Mouse (Mus musculus) 3134 (cell line): ENCODE measurements at regions not wholly inside any gene's neighbourhood (a gene's known extent, or its start where the extent isn't known, plus 50 kb on each side); places are given as distances from the start of the nearest gene placed in this dataset.

Source experiments
- DNase-seq: peaks from one replicate; pipeline ENCODE4 v3.0.0-alpha.2; 2011; ENCODE audit warnings: low spot score; ENCODE audit not compliant: insufficient read length; ENCODE audit errors: extremely low read depth

GRCm38 (mm10) chr10:71485063-71485762 is 137.7 kb downstream of the Ipmk start:
- DNase-seq, result no peak

GRCm38 (mm10) chr10:71489791-71490190 is 142.2 kb downstream of the Ipmk start:
- DNase-seq, result no peak

GRCm38 (mm10) chr10:71502096-71502495 is 154.5 kb downstream of the Ipmk start:
- DNase-seq, result no peak

- DNase-seq, result no peak
These were observed 156.7 kb downstream of the Ipmk start for GRCm38 (mm10) chr10:71504219-71504618.

- no peak for DNase-seq
These were observed 177.7 kb downstream of the Ipmk start for GRCm38 (mm10) chr10:71525290-71525689.

- DNase-seq, result no peak
These were observed 186.2 kb downstream of the Ipmk start for GRCm38 (mm10) chr10:71533759-71534158.

- no peak for DNase-seq
These were observed 197.9 kb downstream of the Ipmk start for GRCm38 (mm10) chr10:71545489-71545888.

- no peak for DNase-seq
These were observed 198.9 kb downstream of the Ipmk start for GRCm38 (mm10) chr10:71546507-71546906.

- no peak for DNase-seq
These were observed 236.2 kb downstream of the Ipmk start for GRCm38 (mm10) chr10:71583716-71584115.

- DNase-seq, result no peak
These were observed 251.0 kb downstream of the Ipmk start for GRCm38 (mm10) chr10:71598515-71598914.

GRCm38 (mm10) chr10:71613736-71614135 is 266.2 kb downstream of the Ipmk start:
- no peak for DNase-seq

GRCm38 (mm10) chr10:71617156-71617555 is 269.6 kb downstream of the Ipmk start:
- DNase-seq, result no peak

- DNase-seq, result no peak
These were observed 298.5 kb downstream of the Ipmk start for GRCm38 (mm10) chr10:71646071-71646470.

- no peak for DNase-seq
These were observed 310.0 kb downstream of the Ipmk start for GRCm38 (mm10) chr10:71657525-71657924.

GRCm38 (mm10) chr10:71663545-71663944 is 316.0 kb downstream of the Ipmk start:
- DNase-seq, result no peak

- no peak for DNase-seq
These were observed 319.6 kb downstream of the Ipmk start for GRCm38 (mm10) chr10:71667160-71667571.

- no peak for DNase-seq
These were observed 331.7 kb downstream of the Ipmk start for GRCm38 (mm10) chr10:71679240-71679639.

GRCm38 (mm10) chr10:71713456-71713855 is 365.9 kb downstream of the Ipmk start:
- DNase-seq, result no peak

- no peak for DNase-seq
These were observed 380.2 kb downstream of the Ipmk start for GRCm38 (mm10) chr10:71727746-71728145.

GRCm38 (mm10) chr10:71733821-71734220 is 386.3 kb downstream of the Ipmk start:
- no peak for DNase-seq

- DNase-seq, result no peak
These were observed 386.9 kb downstream of the Ipmk start for GRCm38 (mm10) chr10:71734481-71734880.

- no peak for DNase-seq
These were observed 390.7 kb downstream of the Ipmk start for GRCm38 (mm10) chr10:71738280-71738679.
